In genomic region chr13:109486166-109486565, GRCm38 (mm10) we compare ENCODE assay signal across 24 mouse cellular contexts.
DNase-seq lines count a peak whose midpoint lies in the region; ATAC-seq lines count a peak whose summit lies in the region.
"Had no signal": no experiment of that assay in that cellular context is flagged by ENCODE, and none has a peak within 500 bp of the region (broad histone marks: within the 10 kb centered on the region; RNA-seq: fewer than 3 reads in every experiment).

No protein-coding gene starts in this region.

- 0 out of 2 replicates have a peak, but pooled peaks have one; percentile 46 for ATAC-seq in kidney, embryonic 14.5 days (ENCODE audit: low FRiP score, low TSS enrichment)
- ATAC-seq: activated CD4-positive, CD25-positive, alpha-beta regulatory T cell, adult 4 months; forebrain, embryonic 13.5 days; forebrain, postnatal 0 days; intestine, embryonic 15.5 days; Patski had no signal

- no peaks in the 10 kb centered on the region for H3K9me3 ChIP-seq in kidney, embryonic 14.5 days (ENCODE audit: control insufficient read depth, low read length)
- H3K9me3 ChIP-seq: embryonic facial prominence, embryonic 13.5 days; forebrain, embryonic 13.5 days; heart, embryonic 15.5 days; hindbrain, embryonic 13.5 days; intestine, embryonic 15.5 days had no signal

- no peaks in the 10 kb centered on the region for H3K27me3 ChIP-seq in kidney, embryonic 14.5 days (ENCODE audit: control insufficient read depth, insufficient read depth, low read length)
- H3K27me3 ChIP-seq: CH12.LX; embryonic facial prominence, embryonic 13.5 days; forebrain, embryonic 13.5 days; heart, embryonic 15.5 days; hindbrain, embryonic 13.5 days; intestine, embryonic 15.5 days; Patski had no signal

- intact Hi-C loops in gastrocnemius, postnatal 14 days (cut with DNase I; ENCODE audit: low total_unique reads): no loop called here

- peak; percentile 68 for DNase-seq in gastrocnemius, adult 18-20 months (ENCODE audit: low spot score)
- no peak for DNase-seq in gastrocnemius, postnatal 14 days
- no peak for DNase-seq in kidney, adult 8-10 months
- peak; percentile 27 for DNase-seq in adipocyte (ENCODE audit: low spot score)
- DNase-seq in mesoderm, embryonic 11.5 days (ENCODE audit: low read depth, low spot score): peak; percentile 9
- DNase-seq in lung, postnatal 4 days: no peak
- DNase-seq: adrenal gland, adult 2 months; adrenal gland, postnatal 25 days; cerebellum, adult 18-20 months; cerebellum, adult 9-11 months; cerebellum, postnatal 36 days; forebrain, postnatal 0 days; heart, adult 2 months; heart, postnatal 14 days had no signal

- no peak overlapping the region for H3K4me3 ChIP-seq in kidney, embryonic 14.5 days (ENCODE audit: low read length)
- H3K4me3 ChIP-seq: embryonic facial prominence, embryonic 13.5 days; forebrain, embryonic 13.5 days; heart, adult 2 months; heart, embryonic 15.5 days; hindbrain, embryonic 13.5 days; intestine, embryonic 15.5 days had no signal

- no peak overlapping the region for H3K9ac ChIP-seq in kidney, embryonic 14.5 days (ENCODE audit: low read depth, low read length)
- H3K9ac ChIP-seq: embryonic facial prominence, embryonic 13.5 days; forebrain, embryonic 13.5 days; forebrain, postnatal 0 days; heart, embryonic 15.5 days; hindbrain, embryonic 13.5 days; intestine, embryonic 15.5 days had no signal

- H3K36me3 ChIP-seq in kidney, embryonic 14.5 days (ENCODE audit: control insufficient read depth, insufficient read depth, low read length): no peaks in the 10 kb centered on the region
- H3K36me3 ChIP-seq: embryonic facial prominence, embryonic 13.5 days; heart, embryonic 15.5 days; hindbrain, embryonic 13.5 days; intestine, embryonic 15.5 days had no signal

- H3K27ac ChIP-seq in kidney, embryonic 14.5 days (ENCODE audit: low read depth, low read length): no peak overlapping the region
- H3K27ac ChIP-seq: embryonic facial prominence, embryonic 13.5 days; forebrain, embryonic 13.5 days; heart, adult 2 months; heart, embryonic 15.5 days; hindbrain, embryonic 13.5 days; intestine, embryonic 15.5 days had no signal

- no peak overlapping the region for H3K4me2 ChIP-seq in kidney, embryonic 14.5 days (replicated peaks; ENCODE audit: low read depth, low read length)
- H3K4me2 ChIP-seq: embryonic facial prominence, embryonic 13.5 days; forebrain, embryonic 13.5 days; heart, embryonic 11.5 days; heart, embryonic 15.5 days; hindbrain, embryonic 13.5 days; intestine, embryonic 15.5 days had no signal

- WGBS in kidney, embryonic 14.5 days: 36% methylated on average over 6 of the region's 6 CpGs

- 0 out of 2 replicates have a peak, but pooled peaks cover 7% of the 10 kb centered on the region for H3K4me1 ChIP-seq in kidney, embryonic 14.5 days (ENCODE audit: control insufficient read depth, insufficient read depth, low read length)
- H3K4me1 ChIP-seq: intestine, embryonic 15.5 days had no signal

Comparison
In these comparisons a context has a peak if more than half of its experiments do, and no peak if none do; other contexts are left out.
1. DNase-seq: peak in gastrocnemius, adult 18-20 months (single experiment), adipocyte (single experiment) and mesoderm, embryonic 11.5 days (single experiment); none in gastrocnemius, postnatal 14 days (single experiment), kidney, adult 8-10 months (0 of 2) and lung, postnatal 4 days (0 of 2).